Mouse (Mus musculus) ES-E14 (cell line): ENCODE measurements around the gene Cyb5d1.

Experiments used
- ZC3H11A ChIP-seq: IDR thresholded peaks from 2 replicates; pipeline ENCODE4 v1.6.1; 2012; ENCODE audit warnings: low read depth, mild to moderate bottlenecking, inconsistent platforms, low read length, borderline replicate concordance
- ZNF384 ChIP-seq: IDR thresholded peaks from 2 replicates; pipeline ENCODE4 v1.6.1; 2012; ENCODE audit warnings: low read depth, low read length, inconsistent platforms

DNA sequence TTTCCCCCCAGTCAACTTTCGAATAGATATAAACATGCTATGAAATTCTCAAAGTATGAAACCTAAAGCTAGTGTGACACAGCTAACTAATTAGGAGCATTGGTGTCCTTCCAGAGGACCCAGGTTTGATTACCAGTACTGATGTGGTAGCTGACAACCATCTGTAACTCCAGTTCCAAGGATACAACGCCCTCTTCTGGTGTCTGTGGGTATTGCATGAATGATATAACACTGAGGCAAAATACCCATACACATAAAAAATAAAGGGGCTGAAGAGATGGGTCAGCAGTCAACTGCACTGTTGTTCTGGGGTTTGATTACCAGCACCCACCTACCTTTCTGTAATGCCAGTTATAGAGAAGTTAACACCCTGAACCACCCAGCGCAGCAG, 22.7 kb downstream of the Cyb5d1 start:
- no peak for TF ChIP-seq ZNF384
- TF ChIP-seq ZC3H11A: peak; percentile 47; the same call in 1 of the 2 replicates
